Mouse (Mus musculus): ENCODE data around the gene Vmn1r10. TPM values are rescaled to one million over a fixed set of nuclear protein-coding genes. Genes with fewer than 3 reads are reported as not detected.

Vmn1r10 gene
- polyA plus RNA-seq (2015; fragmentation: Nextera tagmentation; extraction: Ambion mirVana) = not detected in 2 replicates

GRCm38 (mm10) chr6:57109154-57109553 is at the start of gene Vmn1r10:
Vmn1r10 (plus strand) TSS chr6:57109454.
- Histone ChIP-seq H3K4me2 (ENCODE audit: low read depth, low read length) (no peak within 1 kb of the TSS), H3K27me3 (replicated peaks; ENCODE audit: control insufficient read depth, insufficient read depth, low read length) (no peaks in the 10 kb centered on the region), H3K9me3 (ENCODE audit: control insufficient read depth, low read length) (no peaks in the 10 kb centered on the region), H3K4me1 (ENCODE audit: control insufficient read depth, insufficient read depth, low read length) (no peaks in the 10 kb centered on the region), H3K9ac (ENCODE audit: low read depth, low read length) (no peak within 1 kb of the TSS), H3K4me3 (ENCODE audit: low read length) (no peak within 1 kb of the TSS), H3K36me3 (ENCODE audit: control insufficient read depth, insufficient read depth, low read length) (no peaks in the 10 kb centered on the region), H3K27ac (ENCODE audit: low read length) (no peak within 1 kb of the TSS)
- WGBS = 88% methylated on average over 3 of the region's 3 CpGs
- no peak for ATAC-seq

GRCm38 (mm10) chr6:57063730-57064129 is 45.5 kb upstream of the Vmn1r10 start:
- H3K4me3 ChIP-seq (ENCODE audit: low read length) = no peak overlapping the region
- no peak overlapping the region for H3K9ac ChIP-seq (ENCODE audit: low read depth, low read length)
- H3K27ac ChIP-seq (ENCODE audit: low read length) = no peak overlapping the region
- H3K36me3 ChIP-seq (ENCODE audit: control insufficient read depth, insufficient read depth, low read length) = no peaks in the 10 kb centered on the region
- ATAC-seq = no peak
- no peaks in the 10 kb centered on the region for H3K27me3 ChIP-seq (replicated peaks; ENCODE audit: control insufficient read depth, insufficient read depth, low read length)
- H3K9me3 ChIP-seq (ENCODE audit: control insufficient read depth, low read length) = no peaks in the 10 kb centered on the region
- no peak overlapping the region for H3K4me2 ChIP-seq (ENCODE audit: low read depth, low read length)
- H3K4me1 ChIP-seq (ENCODE audit: control insufficient read depth, insufficient read depth, low read length) = no peaks in the 10 kb centered on the region

GRCm38 (mm10) chr6:57066487-57066886 is 42.8 kb upstream of the Vmn1r10 start, which contains the start of gene Vmn1r9:
Vmn1r9 (plus strand) TSS chr6:57066787.
- no peaks in the 10 kb centered on the region for H3K27me3 ChIP-seq (replicated peaks; ENCODE audit: control insufficient read depth, insufficient read depth, low read length)
- no peak within 1 kb of the TSS for H3K4me2 ChIP-seq (ENCODE audit: low read depth, low read length)
- H3K4me1 ChIP-seq (ENCODE audit: control insufficient read depth, insufficient read depth, low read length) = no peaks in the 10 kb centered on the region
- H3K36me3 ChIP-seq (ENCODE audit: control insufficient read depth, insufficient read depth, low read length) = no peaks in the 10 kb centered on the region
- H3K4me3 ChIP-seq (ENCODE audit: low read length) = no peak within 1 kb of the TSS
- no peak for ATAC-seq
- no peaks in the 10 kb centered on the region for H3K9me3 ChIP-seq (ENCODE audit: control insufficient read depth, low read length)
- WGBS = 80% methylated on average over 2 of the region's 2 CpGs
- no peak within 1 kb of the TSS for H3K9ac ChIP-seq (ENCODE audit: low read depth, low read length)
- no peak within 1 kb of the TSS for H3K27ac ChIP-seq (ENCODE audit: low read length)

- no peaks in the 10 kb centered on the region for H3K27me3 ChIP-seq (replicated peaks; ENCODE audit: control insufficient read depth, insufficient read depth, low read length)
- no peak overlapping the region for H3K4me2 ChIP-seq (ENCODE audit: low read depth, low read length)
- no peak overlapping the region for H3K9ac ChIP-seq (ENCODE audit: low read depth, low read length)
- H3K36me3 ChIP-seq (ENCODE audit: control insufficient read depth, insufficient read depth, low read length) = no peaks in the 10 kb centered on the region
- no peak overlapping the region for H3K4me3 ChIP-seq (ENCODE audit: low read length)
- no peak for ATAC-seq
- no peaks in the 10 kb centered on the region for H3K4me1 ChIP-seq (ENCODE audit: control insufficient read depth, insufficient read depth, low read length)
- no peaks in the 10 kb centered on the region for H3K9me3 ChIP-seq (ENCODE audit: control insufficient read depth, low read length)
- no peak overlapping the region for H3K27ac ChIP-seq (ENCODE audit: low read length)
- 67% methylated on average over 1 of the region's 1 CpGs for WGBS
These were observed 2.9 kb upstream of the Vmn1r10 start for GRCm38 (mm10) chr6:57106358-57106757.

- Histone ChIP-seq H3K9ac (ENCODE audit: low read depth, low read length) (no peak within 1 kb of the TSS), H3K4me1 (ENCODE audit: control insufficient read depth, insufficient read depth, low read length) (no peaks in the 10 kb centered on the region)
These were observed 23.9 kb downstream of the Vmn1r10 start, which contains the start of gene Vmn1r11 for GRCm38 (mm10) chr6:57133155-57133554. Vmn1r11 (plus strand) TSS chr6:57133455.

GRCm38 (mm10) chr6:57156619-57157018 is 47.4 kb downstream of the Vmn1r10 start, which contains the start of gene Vmn1r12:
Vmn1r12 (plus strand) TSS chr6:57156919.
- Histone ChIP-seq H3K4me1 (ENCODE audit: control insufficient read depth, insufficient read depth, low read length) (no peaks in the 10 kb centered on the region), H3K9ac (ENCODE audit: low read depth, low read length) (no peak within 1 kb of the TSS), H3K27me3 (replicated peaks; ENCODE audit: control insufficient read depth, insufficient read depth, low read length) (no peaks in the 10 kb centered on the region), H3K4me2 (ENCODE audit: low read depth, low read length) (no peak within 1 kb of the TSS), H3K36me3 (ENCODE audit: control insufficient read depth, insufficient read depth, low read length) (no peaks in the 10 kb centered on the region), H3K9me3 (ENCODE audit: control insufficient read depth, low read length) (no peaks in the 10 kb centered on the region), H3K4me3 (ENCODE audit: low read length) (no peak within 1 kb of the TSS), H3K27ac (ENCODE audit: low read length) (no peak within 1 kb of the TSS)
- ATAC-seq = no peak
- WGBS = 79% methylated on average over 2 of the region's 2 CpGs

More at GRCm38 (mm10) chr6:57133155-57133554, 23.9 kb downstream of the Vmn1r10 start, which contains the start of gene Vmn1r11:
- H3K9me3 ChIP-seq (ENCODE audit: control insufficient read depth, low read length) = no peaks in the 10 kb centered on the region
- no peak within 1 kb of the TSS for H3K4me3 ChIP-seq (ENCODE audit: low read length)
- WGBS = 75% methylated on average over 1 of the region's 1 CpGs
- H3K27me3 ChIP-seq (replicated peaks; ENCODE audit: control insufficient read depth, insufficient read depth, low read length) = no peaks in the 10 kb centered on the region
- H3K36me3 ChIP-seq (ENCODE audit: control insufficient read depth, insufficient read depth, low read length) = no peaks in the 10 kb centered on the region
- no peak within 1 kb of the TSS for H3K27ac ChIP-seq (ENCODE audit: low read length)
- no peak within 1 kb of the TSS for H3K4me2 ChIP-seq (ENCODE audit: low read depth, low read length)
- ATAC-seq = no peak

Other genes with a start within 250 kb of the Vmn1r10 start
- 63.2 and 68.4 TPM in 2 replicates for gene Nt5c3, start 185.5 kb upstream of the Vmn1r10 start, polyA plus RNA-seq (2015; fragmentation: Nextera tagmentation; extraction: Ambion mirVana)
- 0.29 and 0.36 TPM in 2 replicates for gene Vmn1r4, start 185.4 kb upstream of the Vmn1r10 start, polyA plus RNA-seq (2015; fragmentation: Nextera tagmentation; extraction: Ambion mirVana)
- not detected in 2 replicates for gene Vmn1r5, start 139.2 kb upstream of the Vmn1r10 start, polyA plus RNA-seq (2015; fragmentation: Nextera tagmentation; extraction: Ambion mirVana)
- gene Vmn1r6, start 112.2 kb upstream of the Vmn1r10 start, polyA plus RNA-seq (2015; fragmentation: Nextera tagmentation; extraction: Ambion mirVana) = not detected in 2 replicates
- not detected in 2 replicates for gene Vmn1r7, start 84.1 kb upstream of the Vmn1r10 start, polyA plus RNA-seq (2015; fragmentation: Nextera tagmentation; extraction: Ambion mirVana)
- not detected in 2 replicates for gene Vmn1r8, start 77.2 kb upstream of the Vmn1r10 start, polyA plus RNA-seq (2015; fragmentation: Nextera tagmentation; extraction: Ambion mirVana)
- gene Vmn1r9, start 42.7 kb upstream of the Vmn1r10 start, polyA plus RNA-seq (2015; fragmentation: Nextera tagmentation; extraction: Ambion mirVana) = not detected in 2 replicates
- not detected in 2 replicates for gene Vmn1r11, start 24.0 kb downstream of the Vmn1r10 start, polyA plus RNA-seq (2015; fragmentation: Nextera tagmentation; extraction: Ambion mirVana)
- gene Vmn1r12, start 47.5 kb downstream of the Vmn1r10 start, polyA plus RNA-seq (2015; fragmentation: Nextera tagmentation; extraction: Ambion mirVana) = not detected in 2 replicates
- gene Vmn1r13, start 93.8 kb downstream of the Vmn1r10 start, polyA plus RNA-seq (2015; fragmentation: Nextera tagmentation; extraction: Ambion mirVana) = not detected in 2 replicates
- gene Vmn1r14, start 122.2 kb downstream of the Vmn1r10 start, polyA plus RNA-seq (2015; fragmentation: Nextera tagmentation; extraction: Ambion mirVana) = not detected in 2 replicates
- gene Vmn1r15, start 148.5 kb downstream of the Vmn1r10 start, polyA plus RNA-seq (2015; fragmentation: Nextera tagmentation; extraction: Ambion mirVana) = not detected in 2 replicates
- gene Vmn1r16, start 220.0 kb downstream of the Vmn1r10 start, polyA plus RNA-seq (2015; fragmentation: Nextera tagmentation; extraction: Ambion mirVana) = not detected in 2 replicates

All from intestine, embryonic 16.5 days (tissue).